Mouse (Mus musculus): ENCODE data around the gene Apex2.

- TF ChIP-seq FLI1 (IDR thresholded peaks at IDR 0.05; ENCODE audit: low read length) (no peak), GATA1 (IDR thresholded peaks at IDR 0.05; ENCODE audit: borderline replicate concordance, low read length) (no peak)
These were observed 111.6 kb downstream of the Apex2 start for GRCm38 (mm10) chrX:150477854-150478780.

All from megakaryocyte, embryonic 14.5 days (primary cell).